Mouse (Mus musculus): ENCODE measurements around the gene Clip4. TPM values are rescaled to one million over a fixed set of nuclear protein-coding genes. Genes with fewer than 3 reads are reported as not detected.

The Clip4 gene
- total and polyA plus RNA-seq, 3 experiments = 0.23 TPM; not detected in 2

DNA sequence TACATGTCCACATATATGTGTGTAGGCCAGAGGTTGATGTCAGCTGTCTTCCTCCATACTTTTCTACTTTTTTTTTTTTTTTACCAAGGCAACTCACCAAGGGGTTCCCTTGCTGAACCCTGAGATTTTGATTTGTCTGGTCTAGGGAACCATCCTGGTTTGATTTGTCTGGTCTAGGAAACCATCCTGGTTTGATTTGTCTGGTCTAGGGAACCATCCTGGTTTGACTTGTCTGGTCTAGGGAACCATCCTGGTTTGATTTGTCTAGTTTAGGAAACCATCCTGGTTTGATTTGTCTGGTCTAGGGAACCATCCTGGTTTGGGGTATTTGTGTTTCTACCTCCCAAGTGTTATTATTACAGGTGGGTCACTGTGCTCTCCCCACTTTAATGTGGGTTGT is 18.2 kb downstream of the Clip4 start:
- in situ Hi-C loops (cut with MboI; ENCODE audit: low pct_ligation_motif_present, low pct_unique_long_range_greater_than_20kb, low sequenced_read_pairs) = no loop called here

DNA sequence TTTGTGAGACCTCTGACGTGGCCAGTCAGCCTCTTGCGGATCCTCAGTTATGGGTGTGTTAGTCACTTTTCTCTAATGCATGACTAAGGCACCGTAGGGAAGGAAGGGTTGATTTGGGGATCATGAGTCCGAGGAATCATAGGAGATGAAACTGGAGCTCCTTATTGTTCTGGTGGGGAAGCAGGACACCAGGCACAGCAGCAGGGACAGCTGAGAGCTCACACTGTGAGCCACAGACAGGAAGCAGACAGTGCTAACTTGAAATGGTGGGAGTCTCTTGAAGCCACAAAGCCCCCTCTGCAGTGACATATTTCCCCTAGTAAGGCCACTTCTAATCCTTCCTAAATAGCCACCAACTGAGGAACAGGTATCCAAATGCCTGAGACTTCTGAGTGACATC is 22.8 kb downstream of the Clip4 start:
- dilution Hi-C loops (cut with MboI; ENCODE audit: extremely low pct_ligation_motif_present, extremely low pct_unique_long_range_greater_than_20kb, low sequenced_read_pairs) (no loop called here), in situ Hi-C loops (cut with MboI; ENCODE audit: low pct_ligation_motif_present, low pct_unique_long_range_greater_than_20kb, low sequenced_read_pairs) (no loop called here)
- no peak for DNase-seq (ENCODE audit: extremely low read depth)
- Histone ChIP-seq H3K27ac (ENCODE audit: insufficient read depth, low read depth) (no peak overlapping the region), H3K4me2 (ENCODE audit: insufficient read depth, low read depth, poor library complexity, severe bottlenecking) (no peak overlapping the region), H3K4me3 (replicated peaks in 1 of 3; ENCODE audit: low read depth in 2 of 3, low read length in 2 of 3, poor library complexity in 1 of 3) (no peak overlapping the region), H3K9me3 (replicated peaks; ENCODE audit: low read length) (no peaks in the 10 kb centered on the region), H3K4me1 (ENCODE audit: control insufficient read depth in 1 of 2, insufficient read depth in 2 of 2) (no peaks in the 10 kb centered on the region), H3K9ac (ENCODE audit: insufficient read depth, low read depth) (no peak overlapping the region), H3K36me3 (replicated peaks in 1 of 2; ENCODE audit: control insufficient read depth in 1 of 2, insufficient read depth in 1 of 2, low read length in 1 of 2) (no peaks in the 10 kb centered on the region), H3K79me2 (replicated peaks; ENCODE audit: control insufficient read depth, extremely low read depth, insufficient read depth, poor library complexity, severe bottlenecking) (no peaks in the 10 kb centered on the region), H3K27me3 (replicated peaks) (no peaks in the 10 kb centered on the region)
- TF ChIP-seq JUND (conservative IDR thresholded peaks at IDR 0.05; ENCODE audit: low read depth, low read length) = no peak
- no peak for TF ChIP-seq GABPA (IDR thresholded peaks at IDR 0.05; ENCODE audit: insufficient replicate concordance, low read depth, low read length)
- no peak for TF ChIP-seq EP300 (IDR thresholded peaks at IDR 0.05; ENCODE audit: low read length)
- TF ChIP-seq ETS1 (conservative IDR thresholded peaks at IDR 0.05; ENCODE audit: low read depth, low read length) = no peak
- TF ChIP-seq USF2 (conservative IDR thresholded peaks at IDR 0.05; ENCODE audit: low read depth, low read length) = no peak

More for the DNA sequence above, 18.2 kb downstream of the Clip4 start:
- H3K9me3 ChIP-seq (replicated peaks; ENCODE audit: low read length) = no peaks in the 10 kb centered on the region
- no peaks in the 10 kb centered on the region for H3K79me2 ChIP-seq (replicated peaks; ENCODE audit: control insufficient read depth, extremely low read depth, insufficient read depth, poor library complexity, severe bottlenecking)
- no peaks in the 10 kb centered on the region for H3K4me1 ChIP-seq (ENCODE audit: control insufficient read depth in 1 of 2, insufficient read depth in 2 of 2)
- H3K4me2 ChIP-seq (ENCODE audit: insufficient read depth, low read depth, poor library complexity, severe bottlenecking) = no peak overlapping the region
- dilution Hi-C loops (cut with MboI; ENCODE audit: extremely low pct_ligation_motif_present, extremely low pct_unique_long_range_greater_than_20kb, low sequenced_read_pairs) = no loop called here
- no peaks in the 10 kb centered on the region for H3K27me3 ChIP-seq (replicated peaks)
- DNase-seq (ENCODE audit: extremely low read depth) = no peak
- TF ChIP-seq SIN3A (IDR thresholded peaks at IDR 0.05; ENCODE audit: low read length) = no peak
- no peak for TF ChIP-seq UBTF (IDR thresholded peaks at IDR 0.05; ENCODE audit: low read depth, low read length)
- TF ChIP-seq HCFC1 (IDR thresholded peaks at IDR 0.05; ENCODE audit: low read depth, low read length) = peak; percentile 35; the same call in 1 of the 2 replicates
- no peak overlapping the region for H3K9ac ChIP-seq (ENCODE audit: insufficient read depth, low read depth)
- no peaks in the 10 kb centered on the region for H3K36me3 ChIP-seq (replicated peaks in 1 of 2; ENCODE audit: control insufficient read depth in 1 of 2, insufficient read depth in 1 of 2, low read length in 1 of 2)
- H3K4me3 ChIP-seq (replicated peaks in 1 of 3; ENCODE audit: low read depth in 2 of 3, low read length in 2 of 3, poor library complexity in 1 of 3) = no peak overlapping the region
- no peak overlapping the region for H3K27ac ChIP-seq (ENCODE audit: insufficient read depth, low read depth)

DNA sequence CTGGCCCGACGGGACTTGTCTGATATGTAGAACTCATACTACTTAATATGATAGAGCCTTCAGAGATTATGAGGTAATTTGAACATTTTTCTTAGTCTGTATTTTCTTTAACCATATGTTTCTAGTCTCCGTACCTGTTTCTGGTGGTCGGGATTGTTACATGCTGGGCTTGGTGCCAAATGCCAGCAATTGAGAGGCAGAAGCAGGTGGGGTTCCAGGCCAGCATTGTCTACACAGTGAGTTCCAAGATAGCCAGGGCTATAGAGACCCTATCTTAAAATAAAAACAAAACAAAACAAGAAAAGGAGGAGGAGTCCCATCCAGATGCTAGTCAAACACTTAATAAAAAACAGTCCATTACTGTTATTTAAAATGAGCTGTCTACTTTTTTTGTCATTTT is 23.3 kb downstream of the Clip4 start:
- no peaks in the 10 kb centered on the region for H3K9me3 ChIP-seq (replicated peaks; ENCODE audit: low read length)
- H3K4me1 ChIP-seq (ENCODE audit: control insufficient read depth in 1 of 2, insufficient read depth in 2 of 2) = no peaks in the 10 kb centered on the region
- no peak overlapping the region for H3K27ac ChIP-seq (ENCODE audit: insufficient read depth, low read depth)
- H3K27me3 ChIP-seq (replicated peaks) = no peaks in the 10 kb centered on the region
- no peak overlapping the region for H3K4me2 ChIP-seq (ENCODE audit: insufficient read depth, low read depth, poor library complexity, severe bottlenecking)
- DNase-seq (ENCODE audit: extremely low read depth) = no peak
- H3K4me3 ChIP-seq (replicated peaks in 1 of 3; ENCODE audit: low read depth in 2 of 3, low read length in 2 of 3, poor library complexity in 1 of 3) = no peak overlapping the region
- no peaks in the 10 kb centered on the region for H3K79me2 ChIP-seq (replicated peaks; ENCODE audit: control insufficient read depth, extremely low read depth, insufficient read depth, poor library complexity, severe bottlenecking)
- H3K9ac ChIP-seq (ENCODE audit: insufficient read depth, low read depth) = no peak overlapping the region
- in situ Hi-C loops (cut with MboI; ENCODE audit: low pct_ligation_motif_present, low pct_unique_long_range_greater_than_20kb, low sequenced_read_pairs) (no loop called here), dilution Hi-C loops (cut with MboI; ENCODE audit: extremely low pct_ligation_motif_present, extremely low pct_unique_long_range_greater_than_20kb, low sequenced_read_pairs) (no loop called here)
- TF ChIP-seq SIN3A (IDR thresholded peaks at IDR 0.05; ENCODE audit: low read length) (no peak), MAZ (IDR thresholded peaks at IDR 0.05; ENCODE audit: low read depth, low read length) (no peak), USF2 (conservative IDR thresholded peaks at IDR 0.05; ENCODE audit: low read depth, low read length) (no peak), MYC (IDR thresholded peaks at IDR 0.05; ENCODE audit: low read depth, low read length) (no peak), HCFC1 (IDR thresholded peaks at IDR 0.05; ENCODE audit: low read depth, low read length) (no peak), TBP (conservative IDR thresholded peaks at IDR 0.05; ENCODE audit: low read depth, low read length) (no peak), CTCF (conservative IDR thresholded peaks at IDR 0.05 in 1 of 2, IDR thresholded peaks at IDR 0.05 in 1 of 2; ENCODE audit: low read depth in 2 of 2, low read length in 2 of 2) (no peak), ETS1 (conservative IDR thresholded peaks at IDR 0.05; ENCODE audit: low read depth, low read length) (no peak), IRF4 (IDR thresholded peaks at IDR 0.05; ENCODE audit: low read depth, low read length) (no peak), EP300 (IDR thresholded peaks at IDR 0.05; ENCODE audit: low read length) (no peak), TCF12 (IDR thresholded peaks at IDR 0.05; ENCODE audit: low read depth, low read length) (no peak), NRF1 (IDR thresholded peaks at IDR 0.05; ENCODE audit: low read depth, low read length) (no peak), SMC3 (IDR thresholded peaks at IDR 0.05; ENCODE audit: low read depth, low read length) (no peak), MXI1 (IDR thresholded peaks at IDR 0.05; ENCODE audit: low read depth, low read length) (no peak), ZKSCAN1 (IDR thresholded peaks at IDR 0.05; ENCODE audit: borderline replicate concordance, low read depth, low read length) (no peak)
- H3K36me3 ChIP-seq (replicated peaks in 1 of 2; ENCODE audit: control insufficient read depth in 1 of 2, insufficient read depth in 1 of 2, low read length in 1 of 2) = no peaks in the 10 kb centered on the region

Measured in CH12.LX (cell line).